Mouse (Mus musculus) liver, postnatal 0 days (tissue): ENCODE measurements around the gene Sqstm1. TPM values are rescaled to one million over a fixed set of nuclear protein-coding genes. Genes with fewer than 3 reads are reported as not detected.

Experiments used
- ATAC-seq: fragments of 200-750 bp; cut with Nextera tagmentation; 2 replicates; pipeline ENCODE4 v1.8.0; 2017; ENCODE audit warnings: mild to moderate bottlenecking, moderate library complexity
- DNase-seq: peaks from one replicate; pipeline ENCODE4 v3.0.0-alpha.2; 2016
- H3K27ac ChIP-seq: fragments of 300-500 bp; sonication (generic); 2 replicates; pipeline ENCODE4 v1.5.1; 2014; ENCODE audit warnings: antibody characterized with exemption, moderate library complexity, mild to moderate bottlenecking, low read depth
- H3K27me3 ChIP-seq: fragments of 300-500 bp; sonication (generic); 2 replicates; pipeline ENCODE4 v1.6.1; 2014; ENCODE audit warnings: low read length, control low read depth, mixed read lengths; ENCODE audit not compliant: insufficient read depth
- H3K36me3 ChIP-seq: fragments of 300-500 bp; sonication (generic); replicated peaks from 2 replicates; pipeline ENCODE4 v1.6.1; 2014; ENCODE audit warnings: mild to moderate bottlenecking, control low read depth, low read length, moderate library complexity, mixed read lengths; ENCODE audit not compliant: insufficient read depth
- H3K4me1 ChIP-seq: fragments of 300-500 bp; sonication (generic); 2 replicates; pipeline ENCODE4 v1.6.1; 2014; ENCODE audit warnings: antibody characterized with exemption, mild to moderate bottlenecking, control low read depth; ENCODE audit not compliant: insufficient read depth
- H3K4me2 ChIP-seq: fragments of 300-500 bp; sonication (generic); 2 replicates; pipeline ENCODE4 v1.6.1; 2014; ENCODE audit warnings: low read depth, mild to moderate bottlenecking, low read length, moderate library complexity, mixed read lengths
- H3K4me3 ChIP-seq: fragments of 300-500 bp; sonication (generic); 2 replicates; pipeline ENCODE4 v1.5.1; 2014; ENCODE audit warnings: low read depth, low read length
- H3K9ac ChIP-seq: fragments of 300-500 bp; sonication (generic); replicated peaks from 2 replicates; pipeline ENCODE4 v1.6.1; 2014; ENCODE audit warnings: mild to moderate bottlenecking, moderate library complexity
- H3K9me3 ChIP-seq: fragments of 300-500 bp; sonication (generic); 2 replicates; pipeline ENCODE4 v1.6.1; 2016; ENCODE audit warnings: mild to moderate bottlenecking, control low read depth, low read length, mixed read lengths
- CTCF ChIP-seq: sonication (generic); IDR thresholded peaks from 2 replicates; pipeline ENCODE4 v1.5.1; 2016; ENCODE audit warnings: antibody characterized with exemption, low read depth
- EP300 ChIP-seq: IDR thresholded peaks from 2 replicates; pipeline ENCODE4 v1.6.1; 2016; ENCODE audit warnings: antibody characterized with exemption, low read depth, mild to moderate bottlenecking
- WGBS: fragments of 180-500 bp; shearing (Covaris S2); extraction: QIAGEN DNeasy Blood & Tissue Kit; methylation state at CpG from one replicate; pipeline ENCODE4 v1.1.7; 2014; ENCODE audit not compliant: insufficient replicate concordance; 5-methylcytosine and 5-hydroxymethylcytosine counted together
- microRNA-seq: library from miRNA; unstranded; fragments of <30 nt; microRNA quantifications from one replicate; pipeline ENCODE4, GENCODE M21; 2016
- polyA plus RNA-seq: library from polyadenylated mRNA; unstranded; fragments of >200 nt; fragmentation: Nextera tagmentation; extraction: Ambion mirVana; gene quantifications from 2 replicates; pipeline ENCODE4 v1.2.1, GENCODE M21; 2015

The Sqstm1 gene
- polyA plus RNA-seq, 1 experiment from 2014 or later, result 154 TPM

DNA sequence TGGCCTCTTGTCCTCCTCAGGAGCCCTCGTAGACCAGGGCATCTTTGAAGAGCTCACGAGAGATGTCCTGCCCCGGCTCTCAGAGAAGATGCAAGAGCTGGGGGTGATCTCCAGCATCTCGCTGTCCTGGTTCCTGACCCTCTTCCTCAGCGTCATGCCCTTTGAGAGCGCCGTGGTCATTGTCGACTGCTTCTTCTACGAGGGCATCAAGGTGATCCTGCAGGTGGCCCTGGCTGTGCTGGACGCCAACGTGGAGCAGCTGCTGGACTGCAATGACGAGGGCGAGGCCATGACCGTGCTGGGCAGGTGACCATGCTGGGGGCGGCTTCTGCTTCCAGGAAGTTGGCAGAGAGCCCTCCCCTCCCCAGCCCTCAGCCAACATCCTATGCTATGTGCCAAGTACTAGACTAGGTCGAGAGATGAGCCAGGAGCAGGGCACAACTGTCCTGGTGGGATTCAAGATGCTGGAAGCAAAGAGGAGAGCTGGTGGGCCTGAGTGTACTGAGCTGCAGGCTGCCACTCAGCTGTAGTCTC, 53.8 kb downstream of the Sqstm1 start:
- Histone ChIP-seq H3K4me3 (no peak overlapping the region), H3K4me2 (no peak overlapping the region), H3K9ac (no peak overlapping the region), H3K27ac (no peak overlapping the region), H3K27me3 (no peaks in the 10 kb centered on the region), H3K9me3 (no peaks in the 10 kb centered on the region), H3K36me3 (peaks cover 57% of the 10 kb centered on the region), H3K4me1 (peaks cover 13% of the 10 kb centered on the region)
- 82% methylated on average over 16 of the region's 16 CpGs for WGBS
- ATAC-seq (no peak), DNase-seq (no peak)
- TF ChIP-seq EP300 (no peak), CTCF (no peak)

DNA sequence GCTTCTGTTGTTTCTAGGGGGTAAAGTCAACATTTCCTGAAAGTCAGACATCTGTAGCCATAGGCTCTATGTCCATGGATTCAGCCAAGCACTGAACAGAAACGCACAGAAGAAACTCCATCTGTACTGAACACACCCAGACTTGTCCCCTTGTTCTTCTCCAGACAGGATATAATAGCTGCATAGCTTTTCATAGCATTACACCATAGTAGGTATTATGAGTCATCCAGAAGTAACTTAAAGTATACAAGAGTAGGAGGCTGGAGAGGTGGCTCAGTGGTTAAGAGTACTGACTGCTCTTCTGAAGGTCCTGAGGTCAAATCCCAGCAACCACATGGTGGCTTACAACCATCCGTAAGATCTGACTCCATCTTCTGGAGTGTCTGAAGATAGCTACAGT, 54.8 kb downstream of the Sqstm1 start:
- H3K36me3 ChIP-seq, result peaks cover 66% of the 10 kb centered on the region
- peaks cover 8% of the 10 kb centered on the region for H3K4me1 ChIP-seq
- no peak overlapping the region for H3K27ac ChIP-seq
- H3K9me3 ChIP-seq, result no peaks in the 10 kb centered on the region
- WGBS, result 81% methylated on average over 2 of the region's 2 CpGs
- H3K4me2 ChIP-seq, result no peak overlapping the region
- DNase-seq (no peak), ATAC-seq (no peak)
- H3K9ac ChIP-seq, result no peak overlapping the region
- TF ChIP-seq CTCF, result no peak
- no peak for TF ChIP-seq EP300
- no peaks in the 10 kb centered on the region for H3K27me3 ChIP-seq
- H3K4me3 ChIP-seq, result no peak overlapping the region

DNA sequence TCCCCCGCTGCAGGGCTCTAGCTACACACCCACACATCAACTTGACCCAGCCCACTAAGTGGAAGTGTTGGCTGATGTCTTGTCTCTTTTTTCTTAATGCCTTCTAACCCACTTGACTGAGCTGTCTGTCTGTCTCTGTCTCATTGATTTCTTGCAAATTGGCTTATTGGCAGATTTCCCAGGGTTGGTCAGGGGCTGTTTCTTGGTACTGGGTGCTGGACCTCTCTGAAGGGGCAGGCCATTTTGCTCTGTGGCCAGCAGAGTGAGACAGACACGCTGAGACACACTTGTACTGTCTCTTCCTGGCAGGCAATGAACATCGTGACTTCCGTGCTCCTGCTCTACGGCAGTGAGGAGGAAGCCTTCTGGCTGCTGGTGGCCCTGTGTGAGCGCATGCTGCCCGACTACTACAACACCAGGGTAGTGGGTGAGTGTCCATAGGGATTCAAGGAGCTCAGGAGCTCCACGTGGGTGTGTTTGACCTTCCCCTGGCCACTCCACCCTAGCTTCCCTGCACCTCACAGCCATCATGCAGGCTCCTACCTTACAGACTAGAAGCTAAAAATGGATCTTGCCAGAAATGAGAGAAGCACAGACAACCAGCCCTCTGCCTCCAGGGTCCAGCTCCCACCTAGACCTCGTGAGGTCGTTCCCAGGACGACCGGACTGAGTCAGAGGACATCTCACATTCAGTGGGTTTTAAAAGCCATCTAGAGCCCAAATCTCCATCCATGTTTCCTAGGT, 55.7 kb downstream of the Sqstm1 start:
- no peak for DNase-seq

DNA sequence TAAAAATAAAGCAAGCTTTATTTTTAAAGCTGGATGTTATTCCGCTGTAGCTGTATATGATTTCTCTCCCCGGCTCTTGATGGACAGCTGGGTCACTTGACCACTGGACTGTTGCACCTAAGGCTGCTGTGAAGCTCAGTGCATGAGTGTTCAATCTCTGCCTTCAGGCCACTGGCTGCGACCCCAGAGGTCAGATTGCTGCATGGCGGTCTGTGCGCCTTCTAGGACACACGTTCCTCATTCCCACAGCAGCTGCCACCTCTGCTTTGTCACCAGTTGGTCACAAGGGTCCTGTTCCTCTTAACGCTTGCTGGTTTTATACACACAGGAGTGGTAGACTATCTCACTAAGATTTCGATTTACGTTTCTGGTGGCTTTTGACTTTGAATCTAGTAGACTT, 56.5 kb downstream of the Sqstm1 start:
- 66% methylated on average over 9 of the region's 9 CpGs for WGBS
- H3K27me3 ChIP-seq, result no peaks in the 10 kb centered on the region
- ATAC-seq (no peak), DNase-seq (no peak)
- H3K27ac ChIP-seq, result no peak overlapping the region
- no peak overlapping the region for H3K4me2 ChIP-seq
- peaks cover 80% of the 10 kb centered on the region for H3K36me3 ChIP-seq
- no peaks in the 10 kb centered on the region for H3K9me3 ChIP-seq
- H3K9ac ChIP-seq, result no peak overlapping the region
- TF ChIP-seq CTCF (no peak), EP300 (no peak)
- peaks cover 8% of the 10 kb centered on the region for H3K4me1 ChIP-seq
- no peak overlapping the region for H3K4me3 ChIP-seq

More for the DNA sequence above, 55.7 kb downstream of the Sqstm1 start:
- no peak for TF ChIP-seq EP300
- peak; percentile 25; the same call in 1 of the 2 replicates for TF ChIP-seq CTCF
- Histone ChIP-seq H3K27me3 (no peaks in the 10 kb centered on the region), H3K4me3 (no peak overlapping the region), H3K4me1 (peaks cover 8% of the 10 kb centered on the region), H3K4me2 (no peak overlapping the region), H3K36me3 (peaks cover 73% of the 10 kb centered on the region), H3K9me3 (no peaks in the 10 kb centered on the region), H3K27ac (no peak overlapping the region), H3K9ac (no peak overlapping the region)
- no peak for ATAC-seq
- 79% methylated on average over 12 of the region's 12 CpGs for WGBS

DNA sequence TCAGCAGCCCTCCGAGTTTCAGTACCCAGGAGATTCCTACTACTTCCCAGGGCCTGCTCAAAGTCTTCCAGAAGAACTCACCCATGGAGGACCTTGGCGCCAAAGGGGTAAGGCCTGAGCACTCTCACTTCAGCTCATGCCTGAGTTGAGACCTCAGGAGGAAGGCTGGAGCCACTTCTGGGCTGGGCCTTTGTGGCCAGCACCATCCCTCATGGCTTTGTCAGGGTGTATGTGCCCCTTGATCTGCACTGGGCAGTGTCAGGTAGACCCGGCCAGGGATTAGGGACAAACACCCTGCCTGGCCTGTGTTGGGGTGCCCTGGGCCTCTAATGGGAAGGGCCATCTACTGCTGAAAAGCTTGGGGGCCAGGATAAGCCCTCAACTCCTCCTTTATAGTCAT, 59.3 kb downstream of the Sqstm1 start:
- no peak overlapping the region for H3K9ac ChIP-seq
- no peak overlapping the region for H3K4me3 ChIP-seq
- no peaks in the 10 kb centered on the region for H3K27me3 ChIP-seq
- no peaks in the 10 kb centered on the region for H3K9me3 ChIP-seq
- no peak overlapping the region for H3K27ac ChIP-seq
- H3K4me2 ChIP-seq, result no peak overlapping the region
- H3K36me3 ChIP-seq, result peaks cover 76% of the 10 kb centered on the region
- peaks cover 10% of the 10 kb centered on the region for H3K4me1 ChIP-seq
- TF ChIP-seq EP300 (no peak), CTCF (no peak)
- 83% methylated on average over 3 of the region's 3 CpGs for WGBS
- DNase-seq, result no peak
- ATAC-seq, result no peak

DNA sequence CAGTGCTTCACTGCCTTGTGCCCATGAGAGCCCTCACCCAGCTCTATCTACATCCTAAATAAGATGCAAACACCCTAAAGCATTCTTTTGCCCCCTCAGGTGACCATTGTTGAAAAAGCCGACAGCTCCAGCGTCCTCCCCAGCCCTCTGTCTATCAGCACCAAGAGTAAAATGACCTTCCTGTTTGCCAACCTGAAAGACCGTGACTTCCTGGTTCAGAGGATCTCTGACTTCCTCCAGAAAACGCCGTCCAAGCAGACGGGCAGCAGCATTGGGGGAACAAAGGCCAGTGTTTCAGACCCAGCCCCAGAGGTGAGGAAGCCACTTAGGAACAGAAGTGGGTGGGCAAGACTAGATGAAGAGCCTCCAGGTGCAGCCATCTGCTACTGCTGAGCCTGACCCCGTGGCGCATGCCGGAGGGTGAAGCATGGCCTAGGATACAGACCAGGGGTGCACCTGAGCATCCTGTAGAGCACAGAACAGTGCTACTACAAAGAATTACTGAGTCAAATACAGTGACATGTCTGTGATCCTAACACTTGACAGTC, 61.0 kb downstream of the Sqstm1 start:
- peaks cover 8% of the 10 kb centered on the region for H3K4me1 ChIP-seq
- peaks cover 80% of the 10 kb centered on the region for H3K36me3 ChIP-seq
- no peak for TF ChIP-seq CTCF
- no peak for TF ChIP-seq EP300
- no peak overlapping the region for H3K4me3 ChIP-seq
- no peak overlapping the region for H3K9ac ChIP-seq
- peak overlapping the region; percentile 51; the same call in 1 of the 2 replicates for H3K27ac ChIP-seq
- no peak overlapping the region for H3K4me2 ChIP-seq
- DNase-seq, result no peak
- 0 out of 2 replicates have a peak, but pooled peaks have one; percentile 5 for ATAC-seq
- no peaks in the 10 kb centered on the region for H3K27me3 ChIP-seq
- H3K9me3 ChIP-seq, result no peaks in the 10 kb centered on the region
- 75% methylated on average over 9 of the region's 9 CpGs for WGBS

Small RNA genes within 50 kb of the gene (microRNA-seq; reads per million reads assigned to microRNA genes)
- not detected for gene Mir6919

Other genes with a start within 250 kb of the Sqstm1 start
- gene Rnf130, start 185.5 kb downstream of the Sqstm1 start, polyA plus RNA-seq, result 75.0 and 82.0 TPM in 2 replicates
- gene Tbc1d9b, start 79.4 kb downstream of the Sqstm1 start, polyA plus RNA-seq, result 8.9 and 9.1 TPM in 2 replicates
- gene Mrnip, start 36.4 kb downstream of the Sqstm1 start, polyA plus RNA-seq, result 5.0 and 5.1 TPM in 2 replicates
- gene Mgat4b, start 63 bp upstream of the Sqstm1 start, polyA plus RNA-seq, result 17.2 and 18.6 TPM in 2 replicates
- 0.68 and 0.89 TPM in 2 replicates for gene Ltc4s, start 27.8 kb upstream of the Sqstm1 start, polyA plus RNA-seq
- 1.6 TPM in 2 replicates for gene Maml1, start 81.5 kb upstream of the Sqstm1 start, polyA plus RNA-seq
- gene Canx, start 114.8 kb upstream of the Sqstm1 start, polyA plus RNA-seq, result 125 and 130 TPM in 2 replicates
- gene Cby3, start 143.6 kb upstream of the Sqstm1 start, polyA plus RNA-seq, result 0.21 TPM in 1 of 2 replicates, not detected in the other
- 70.1 and 71.1 TPM in 2 replicates for gene Hnrnph1, start 166.2 kb upstream of the Sqstm1 start, polyA plus RNA-seq
- gene Rufy1, start 220.3 kb upstream of the Sqstm1 start, polyA plus RNA-seq, result 7.1 and 7.9 TPM in 2 replicates